Mouse (Mus musculus): ENCODE data around the gene Rrbp1.

Gene Rrbp1

GRCm38 (mm10) chr2:144005166-144005955 is 5.7 kb downstream of the Rrbp1 start:
- no peak for DNase-seq

DNA sequence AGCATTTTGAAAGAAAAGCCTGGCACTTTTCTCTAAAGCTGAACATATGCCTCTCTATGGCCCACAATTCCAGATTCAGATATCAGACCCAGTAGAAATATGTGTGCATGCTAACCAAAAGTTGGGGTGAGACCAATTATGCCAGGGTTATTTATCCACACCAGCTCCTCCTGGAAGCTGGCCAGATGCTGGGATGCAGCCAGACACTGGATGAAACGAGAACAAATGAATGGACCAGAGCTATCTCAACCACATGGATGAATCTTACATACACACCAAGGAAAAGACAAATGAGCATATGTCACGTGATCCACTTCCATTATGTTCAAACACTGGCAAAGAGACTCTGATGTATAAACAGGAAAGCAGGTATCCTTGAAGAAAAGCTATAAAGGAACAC is 7.5 kb downstream of the Rrbp1 start:
- DNase-seq: no peak

DNA sequence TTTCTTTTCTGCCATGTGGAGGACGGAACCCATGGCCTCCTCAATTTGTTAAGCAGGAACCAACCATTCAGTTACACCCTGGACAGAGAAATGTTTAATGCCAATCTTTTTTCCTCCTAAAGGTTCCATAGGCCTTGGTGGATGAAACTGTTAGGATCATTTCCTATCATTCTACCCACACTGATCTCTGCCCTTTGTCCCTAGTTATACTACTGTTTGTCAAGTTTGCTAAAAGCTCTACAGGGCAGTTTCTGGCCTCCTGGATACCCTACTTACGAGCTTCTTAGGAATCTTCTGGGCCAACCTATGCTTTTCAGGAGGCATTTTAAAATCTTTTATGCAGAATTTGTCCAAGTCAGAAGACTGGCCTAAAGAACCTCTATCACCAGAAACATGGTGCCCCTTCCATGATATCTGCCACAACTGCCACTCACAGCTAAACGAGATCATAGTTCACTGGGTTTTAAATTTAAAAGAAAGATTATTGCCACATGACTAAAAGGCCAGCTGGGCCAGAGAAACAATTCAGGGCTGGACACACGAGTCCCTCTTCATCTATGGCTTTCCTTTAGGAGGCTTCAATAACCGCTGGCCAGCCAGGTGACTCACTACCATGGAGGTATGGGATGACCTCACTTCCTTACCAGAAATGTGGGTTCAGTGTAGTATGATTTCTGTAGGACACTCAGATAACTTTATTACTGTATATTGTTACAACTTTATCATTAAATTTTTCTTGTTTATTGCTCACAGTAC is 8.7 kb downstream of the Rrbp1 start:
- DNase-seq: no peak

GRCm38 (mm10) chr2:143992977-143993376 is 18.1 kb downstream of the Rrbp1 start:
- DNase-seq: no peak

DNA sequence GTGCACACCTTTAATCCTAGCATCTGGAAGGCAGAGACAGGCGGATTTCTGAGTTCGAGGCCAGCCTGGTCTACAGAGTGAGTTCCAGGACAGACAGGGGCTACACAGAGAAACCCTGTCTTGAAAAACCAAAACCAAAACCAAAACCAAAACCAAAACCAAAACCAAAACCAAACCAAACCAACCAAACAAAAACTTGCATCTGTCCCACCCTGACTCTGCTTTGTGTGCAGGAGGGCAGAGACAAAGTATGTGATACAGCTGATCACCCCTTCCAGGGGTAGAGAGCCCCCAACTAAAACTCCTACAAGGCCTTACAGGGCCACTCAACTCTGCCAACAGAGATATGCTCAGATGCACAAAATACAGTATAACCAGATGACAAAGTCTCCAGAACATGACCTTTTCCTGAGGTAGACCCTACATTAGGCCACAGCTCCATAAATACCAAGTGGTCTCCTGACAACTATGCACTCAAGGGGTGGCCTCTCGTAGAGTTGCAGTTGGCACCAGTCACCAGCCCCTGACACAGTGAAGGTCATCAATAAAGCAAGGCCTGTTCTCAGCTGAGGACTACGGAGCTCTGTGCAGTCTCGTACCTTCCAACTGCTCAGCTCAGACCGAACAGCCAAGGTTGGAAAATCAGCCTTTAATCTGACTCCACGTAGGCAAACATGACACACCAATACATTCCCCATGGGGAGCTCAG is 18.9 kb downstream of the Rrbp1 start:
- DNase-seq: no peak

GRCm38 (mm10) chr2:143990997-143991396 is 20.1 kb downstream of the Rrbp1 start:
- DNase-seq: no peak

DNA sequence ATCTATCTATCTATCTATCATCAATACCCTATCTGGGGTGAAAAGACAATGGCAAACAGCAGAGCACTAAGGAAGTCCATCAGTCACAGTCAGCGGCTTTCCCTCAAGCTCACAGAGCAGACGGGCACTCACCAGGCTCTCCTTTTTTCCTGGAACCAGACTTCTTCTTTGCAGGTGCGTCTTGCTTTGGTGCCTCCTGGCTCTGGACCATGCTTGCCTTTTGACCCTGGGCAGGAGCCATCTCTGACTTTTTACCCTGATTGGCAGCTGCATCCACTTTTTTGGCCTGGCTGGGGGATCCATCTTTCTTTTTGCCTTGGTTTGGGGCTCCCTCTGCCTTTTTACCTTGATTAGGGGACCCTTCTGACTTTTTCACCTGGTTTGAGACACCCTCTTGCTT is 23.0 kb downstream of the Rrbp1 start:
- DNase-seq: no peak

GRCm38 (mm10) chr2:143987485-143987884 is 23.6 kb downstream of the Rrbp1 start:
- DNase-seq: no peak

GRCm38 (mm10) chr2:143983482-143983881 is 27.6 kb downstream of the Rrbp1 start:
- DNase-seq: no peak

DNA sequence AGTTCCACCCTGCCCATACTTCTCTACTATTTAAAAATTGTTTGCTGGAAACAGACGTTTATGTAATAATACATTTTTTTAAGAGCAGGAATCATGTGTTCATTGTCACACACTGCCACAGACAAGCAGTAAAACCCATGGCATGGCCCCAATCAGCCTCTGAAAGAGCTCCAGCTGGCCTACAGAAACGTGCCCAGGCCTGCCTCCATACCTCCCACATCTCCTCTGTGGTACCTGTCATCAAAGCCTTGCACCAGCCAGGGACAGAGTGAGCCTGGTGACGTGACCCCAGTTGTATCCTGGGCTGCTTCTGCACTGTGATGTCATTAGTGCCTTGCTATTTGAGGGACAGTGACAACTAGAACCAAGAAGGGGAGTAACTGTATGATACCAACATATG is 28.2 kb downstream of the Rrbp1 start:
- no peak for DNase-seq

DNA sequence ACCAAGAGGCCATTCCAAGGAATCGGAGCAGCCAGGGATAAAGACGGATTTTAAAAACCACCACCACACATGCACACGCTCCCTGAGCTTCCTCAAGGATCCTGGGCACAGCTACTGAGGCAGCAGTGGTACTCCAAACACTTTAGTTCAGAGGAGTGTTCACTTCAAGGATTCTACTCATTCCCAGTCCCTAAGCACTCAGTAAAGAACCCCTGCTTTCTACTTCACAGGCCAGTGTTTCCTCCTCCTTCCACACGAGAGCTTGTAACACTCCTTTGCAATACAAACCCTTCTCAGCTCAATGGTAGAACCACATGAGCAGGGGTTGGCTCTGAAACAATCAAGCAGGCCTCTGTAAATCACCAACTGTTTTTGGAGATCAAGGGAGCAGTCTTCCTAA is 28.9 kb downstream of the Rrbp1 start:
- DNase-seq: no peak

DNA sequence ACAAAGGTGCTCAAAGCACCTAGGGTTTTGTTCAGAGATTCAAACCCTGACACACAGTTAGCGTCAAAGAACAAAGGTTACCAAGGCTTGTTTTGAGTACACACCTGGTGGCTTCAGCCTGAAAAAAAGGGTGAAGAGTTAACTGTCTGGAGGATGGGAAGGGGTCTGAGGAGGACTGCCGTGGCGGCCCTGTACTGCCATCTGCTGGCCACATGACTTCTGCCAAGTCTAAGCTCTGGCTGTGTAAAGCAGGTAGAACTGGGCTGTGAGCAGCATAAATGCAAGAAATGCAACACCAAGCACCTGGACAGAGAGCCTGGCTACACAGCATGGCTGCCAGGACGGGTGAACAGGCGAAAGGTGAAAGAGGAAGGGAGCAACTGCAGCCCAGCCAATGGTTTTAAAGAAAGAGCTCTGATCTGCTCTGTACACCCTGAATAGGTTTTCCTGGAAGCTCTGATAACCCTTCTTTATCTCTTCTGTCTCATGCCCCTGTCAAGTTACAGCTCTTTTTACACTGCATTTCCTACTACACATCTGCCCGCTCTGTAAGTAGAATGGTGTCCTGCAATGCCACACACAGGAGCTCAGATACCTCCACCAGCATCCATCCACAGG is 30.2 kb downstream of the Rrbp1 start:
- peak; percentile 50 for DNase-seq

DNA sequence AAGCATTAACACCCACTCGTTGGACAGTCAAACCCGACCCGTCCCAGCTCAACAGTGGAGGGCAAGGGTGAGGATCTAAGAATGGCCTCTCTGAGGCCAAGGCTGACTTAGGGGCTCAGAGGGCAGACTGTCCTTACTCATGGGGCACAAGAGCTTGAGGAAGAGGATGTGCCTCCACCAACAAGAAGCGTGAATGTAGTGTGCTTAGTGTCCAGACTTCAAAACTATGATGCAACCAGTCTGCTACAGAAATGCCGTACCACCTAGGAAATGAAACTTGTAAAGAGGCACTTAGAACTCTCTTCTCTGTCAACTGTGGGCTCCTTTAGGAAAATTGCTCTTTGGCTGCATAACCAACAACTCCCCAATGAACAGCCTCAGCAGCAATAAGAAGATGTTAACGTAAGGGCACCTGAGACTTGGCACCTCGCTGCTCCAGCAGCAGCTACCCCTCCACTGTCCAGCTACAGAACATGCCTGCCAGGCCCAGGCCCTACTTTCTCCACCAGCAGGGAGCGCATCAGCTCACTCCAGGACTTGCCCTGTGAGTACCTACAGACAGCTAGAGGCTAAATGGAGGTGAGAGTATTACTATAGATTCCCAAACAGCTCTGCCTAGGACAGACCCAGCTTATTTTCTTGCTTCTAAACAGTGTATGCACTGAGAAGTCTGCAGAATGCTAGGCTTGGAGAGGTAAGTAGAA is 32.5 kb downstream of the Rrbp1 start:
- DNase-seq: no peak

- no peak for DNase-seq
Measured at GRCm38 (mm10) chr2:143975146-143975649, 35.9 kb downstream of the Rrbp1 start.

GRCm38 (mm10) chr2:143973161-143973560 is 37.9 kb downstream of the Rrbp1 start:
- peak; percentile 51 for DNase-seq

DNA sequence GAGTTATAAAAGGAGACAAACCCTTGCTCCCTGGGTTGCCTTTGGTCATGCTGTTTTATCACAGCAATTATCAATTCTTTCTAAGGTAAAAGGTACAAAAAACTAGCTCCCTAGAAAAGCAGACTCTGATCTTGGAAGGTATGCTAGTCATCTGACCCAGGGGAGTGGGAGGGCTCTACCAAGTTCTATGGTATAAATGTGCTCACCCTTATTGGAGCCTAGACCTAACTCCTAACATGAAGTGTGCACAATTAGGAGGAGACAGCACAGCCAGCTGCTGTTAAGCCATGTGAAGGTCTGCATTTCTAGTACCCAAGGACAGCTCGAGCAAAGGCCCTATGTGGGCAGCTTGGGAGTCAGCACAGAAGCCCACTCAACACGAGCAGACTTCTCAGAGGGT is 39.2 kb downstream of the Rrbp1 start:
- DNase-seq: no peak

GRCm38 (mm10) chr2:143970841-143971240 is 40.2 kb downstream of the Rrbp1 start:
- no peak for DNase-seq

DNA sequence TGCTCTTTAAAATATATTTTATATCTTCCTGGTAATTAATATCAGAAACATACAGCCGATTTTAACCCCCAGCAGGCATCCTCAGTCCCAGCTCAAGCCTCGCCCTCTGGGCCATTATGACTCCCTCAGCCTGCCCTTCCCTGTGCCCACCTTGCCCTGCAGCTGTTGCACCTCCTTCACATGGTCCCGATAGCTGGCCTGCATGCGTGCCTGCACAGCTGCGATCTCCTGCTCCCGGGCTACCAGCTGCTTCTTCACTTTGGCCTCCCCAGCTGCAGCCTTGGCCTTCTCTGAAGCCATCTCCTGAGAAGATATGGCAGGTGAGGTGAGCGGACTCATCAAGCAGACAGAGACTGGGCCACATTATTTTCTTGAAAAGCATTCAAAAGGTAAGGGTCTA is 41.8 kb downstream of the Rrbp1 start:
- DNase-seq: no peak

- DNase-seq: no peak
Measured at GRCm38 (mm10) chr2:143963318-143963717, 47.7 kb downstream of the Rrbp1 start.

GRCm38 (mm10) chr2:143962192-143962591 is 48.9 kb downstream of the Rrbp1 start:
- no peak for DNase-seq

- DNase-seq: no peak
Measured at GRCm38 (mm10) chr2:143955746-143956145, 55.3 kb downstream of the Rrbp1 start.

DNA sequence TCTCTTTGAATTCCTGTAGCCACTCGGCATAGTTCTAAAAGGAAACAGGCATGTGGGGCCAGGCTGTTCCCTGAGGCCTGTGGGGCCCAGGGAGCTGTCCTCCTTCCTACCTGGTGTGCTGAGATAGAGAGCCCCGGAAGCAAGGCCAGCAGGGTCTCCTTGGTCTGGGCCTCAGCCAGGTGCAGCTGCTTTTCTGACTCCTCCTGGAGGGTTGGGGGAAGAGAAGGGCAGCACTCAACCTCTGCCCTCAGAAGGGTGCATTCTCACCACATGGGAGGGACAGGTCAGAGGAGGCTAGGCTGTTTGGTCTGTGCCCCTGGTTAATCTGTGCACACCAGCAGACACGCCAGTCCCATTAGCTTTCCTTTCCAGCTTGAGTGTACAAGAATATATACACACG is 56.1 kb downstream of the Rrbp1 start:
- no peak for DNase-seq
